Mouse (Mus musculus) brain, embryonic 14.5 days (tissue): ENCODE data around the gene Rab32.

ENCODE experiments used
- CTCF ChIP-seq: fragments of 200-500 bp; IDR thresholded peaks from 2 replicates; pipeline ENCODE4 v1.5.1; 2012; ENCODE audit warnings: inconsistent platforms, mild to moderate bottlenecking, moderate library complexity, borderline replicate concordance; ENCODE audit not compliant: insufficient read depth, insufficient read length; ENCODE audit errors: extremely low read depth
- POLR2A ChIP-seq: fragments of 200-500 bp; IDR thresholded peaks from 2 replicates; pipeline ENCODE4 v1.6.1; 2012; ENCODE audit warnings: mild to moderate bottlenecking, inconsistent platforms, borderline replicate concordance; ENCODE audit not compliant: poor library complexity, insufficient read depth, insufficient read length, severe bottlenecking; ENCODE audit errors: extremely low read depth

DNA sequence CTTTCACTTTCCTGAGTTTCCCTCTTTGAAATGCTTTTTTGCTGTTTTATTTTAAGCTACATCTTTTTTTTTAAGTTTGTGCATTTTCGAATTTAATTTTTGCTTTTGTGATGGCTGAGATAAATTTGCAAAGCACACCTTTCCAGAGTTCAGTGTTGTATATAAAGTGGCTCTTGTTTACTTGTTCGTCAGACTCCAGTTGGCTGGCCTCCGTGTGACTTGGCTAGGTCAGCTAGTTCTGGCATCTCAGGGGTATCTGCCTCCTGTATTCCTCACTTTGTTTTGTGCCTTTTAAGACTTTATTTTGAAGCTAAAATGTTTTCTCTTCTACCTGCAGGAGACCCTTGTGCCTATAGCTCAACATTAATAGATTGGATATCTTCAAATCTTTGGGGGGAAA lies 22.7 kb upstream of the Rab32 start:
- TF ChIP-seq CTCF (no peak), POLR2A (no peak)
